Mouse (Mus musculus) forebrain, embryonic 16.5 days (tissue): Measurements from ENCODE around the gene Arid1b. TPM values are rescaled to one million over a fixed set of nuclear protein-coding genes. Genes with fewer than 3 reads are reported as not detected.

Experiments used
- ATAC-seq: fragments of 200-750 bp; cut with Nextera tagmentation; 2 replicates; pipeline ENCODE4 v1.8.0; 2017; ENCODE audit warnings: mild to moderate bottlenecking, moderate library complexity
- H3K27ac ChIP-seq: fragments of 300-500 bp; sonication (generic); 2 replicates; pipeline ENCODE4 v1.5.1; 2014; ENCODE audit warnings: low read length, control low read depth
- H3K27me3 ChIP-seq: fragments of 300-500 bp; sonication (generic); replicated peaks from 2 replicates; pipeline ENCODE4 v1.6.1; 2014; ENCODE audit warnings: low read length; ENCODE audit not compliant: control insufficient read depth, insufficient read depth
- H3K36me3 ChIP-seq: fragments of 300-500 bp; sonication (generic); 2 replicates; pipeline ENCODE4 v1.6.1; 2014; ENCODE audit not compliant: control insufficient read depth, insufficient read depth
- H3K4me1 ChIP-seq: fragments of 300-500 bp; sonication (generic); replicated peaks from 2 replicates; pipeline ENCODE4 v1.6.1; 2014; ENCODE audit warnings: low read length; ENCODE audit not compliant: control insufficient read depth, insufficient read depth
- H3K4me2 ChIP-seq: fragments of 300-500 bp; sonication (generic); 2 replicates; pipeline ENCODE4 v1.6.1; 2014; ENCODE audit warnings: mild to moderate bottlenecking, low read length, control low read depth
- H3K4me3 ChIP-seq: fragments of 300-500 bp; sonication (generic); replicated peaks from 2 replicates; pipeline ENCODE4 v1.5.1; 2014; ENCODE audit warnings: mild to moderate bottlenecking, low read length, control low read depth
- H3K9ac ChIP-seq: fragments of 300-500 bp; sonication (generic); replicated peaks from 2 replicates; pipeline ENCODE4 v1.6.1; 2014; ENCODE audit warnings: low read depth, low read length, control low read depth
- H3K9me3 ChIP-seq: fragments of 300-500 bp; sonication (generic); 2 replicates; pipeline ENCODE4 v1.6.1; 2016; ENCODE audit warnings: low read length; ENCODE audit not compliant: control insufficient read depth
- WGBS: fragments of 180-500 bp; shearing (Covaris S2); extraction: QIAGEN DNeasy Blood & Tissue Kit; methylation state at CpG from one replicate; pipeline ENCODE4 v1.1.7; 2014; 5-methylcytosine and 5-hydroxymethylcytosine counted together
- polyA plus RNA-seq: library from polyadenylated mRNA; unstranded; fragments of >200 nt; fragmentation: Nextera tagmentation; extraction: Ambion mirVana; gene quantifications from 2 replicates; pipeline ENCODE4 v1.2.1, GENCODE M21; 2015

Gene Arid1b
- polyA plus RNA-seq, 1 experiment from 2014 or later = 15.1 TPM

DNA sequence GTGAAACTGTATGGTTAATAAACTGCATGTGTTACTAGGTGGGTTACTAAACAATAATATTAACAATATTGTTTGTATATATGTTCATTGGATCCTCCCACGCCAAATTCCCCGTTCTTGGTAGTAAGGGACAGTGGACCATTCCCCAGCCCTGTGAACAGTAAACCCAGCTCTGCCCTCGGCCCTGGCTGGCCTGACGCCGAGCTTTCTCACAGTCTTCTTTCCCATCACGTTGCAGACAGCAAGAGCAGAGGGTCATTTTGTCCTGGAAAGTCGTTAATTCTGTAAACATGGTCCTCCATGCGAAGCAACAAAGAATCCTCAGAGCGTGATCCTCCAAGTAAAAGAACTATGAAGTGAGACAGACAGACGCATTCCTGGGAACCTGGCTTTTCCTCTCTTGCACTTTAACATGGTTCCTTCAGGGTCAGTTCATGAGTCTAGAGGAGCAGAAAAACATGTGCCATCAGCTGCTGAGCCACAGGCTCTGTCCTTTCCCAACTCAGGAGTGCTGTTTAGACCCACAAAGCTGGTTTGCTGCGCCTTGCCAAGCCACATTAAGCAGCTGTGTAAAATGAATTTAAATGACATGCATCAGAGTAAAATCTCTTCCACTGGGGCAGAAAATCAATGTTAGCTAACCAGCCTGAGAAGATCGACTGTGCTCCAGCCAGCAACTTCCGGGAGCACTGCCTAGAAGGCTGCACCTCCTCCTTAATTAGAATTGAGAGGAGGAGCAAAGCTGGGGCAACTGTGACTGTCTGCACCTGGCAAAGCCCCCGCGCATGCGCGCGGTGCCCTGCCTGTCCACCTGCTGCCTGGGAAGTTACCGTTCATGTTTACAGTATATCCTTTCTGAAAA lies 301.2 kb downstream of the Arid1b start:
- Histone ChIP-seq H3K4me1 (peaks cover 43% of the 10 kb centered on the region), H3K36me3 (peaks cover 4% of the 10 kb centered on the region; the same call in 1 of the 2 replicates), H3K9ac (0 out of 2 replicates have a peak overlapping the region, but pooled peaks have one; percentile 3), H3K4me3 (no peak overlapping the region), H3K4me2 (0 out of 2 replicates have a peak overlapping the region, but pooled peaks have one; percentile 20), H3K27ac (peak overlapping the region; percentile 84), H3K27me3 (no peaks in the 10 kb centered on the region), H3K9me3 (no peaks in the 10 kb centered on the region)
- 44% methylated on average over 19 of the region's 19 CpGs for WGBS
- ATAC-seq = peak; percentile 82

- ATAC-seq = peak; percentile 51
- WGBS = 54% methylated on average over 7 of the region's 7 CpGs
- Histone ChIP-seq H3K9me3 (no peaks in the 10 kb centered on the region), H3K4me3 (no peak overlapping the region), H3K36me3 (peaks cover 4% of the 10 kb centered on the region; the same call in 1 of the 2 replicates), H3K4me2 (0 out of 2 replicates have a peak overlapping the region, but pooled peaks have one; percentile 20), H3K4me1 (peaks cover 43% of the 10 kb centered on the region), H3K27me3 (no peaks in the 10 kb centered on the region), H3K27ac (peak overlapping the region; percentile 84), H3K9ac (no peak overlapping the region)
Observed at GRCm38 (mm10) chr17:5295948-5296262, 301.8 kb downstream of the Arid1b start.

- H3K4me3 ChIP-seq = no peak overlapping the region
- no peak for ATAC-seq
- no peaks in the 10 kb centered on the region for H3K27me3 ChIP-seq
- WGBS = 80% methylated on average over 4 of the region's 4 CpGs
- H3K9ac ChIP-seq = no peak overlapping the region
- no peak overlapping the region for H3K4me2 ChIP-seq
- H3K27ac ChIP-seq = no peak overlapping the region
- H3K36me3 ChIP-seq = no peaks in the 10 kb centered on the region
- H3K4me1 ChIP-seq = peaks cover 43% of the 10 kb centered on the region
- no peaks in the 10 kb centered on the region for H3K9me3 ChIP-seq
Observed at GRCm38 (mm10) chr17:5297491-5297890, 303.4 kb downstream of the Arid1b start.

DNA sequence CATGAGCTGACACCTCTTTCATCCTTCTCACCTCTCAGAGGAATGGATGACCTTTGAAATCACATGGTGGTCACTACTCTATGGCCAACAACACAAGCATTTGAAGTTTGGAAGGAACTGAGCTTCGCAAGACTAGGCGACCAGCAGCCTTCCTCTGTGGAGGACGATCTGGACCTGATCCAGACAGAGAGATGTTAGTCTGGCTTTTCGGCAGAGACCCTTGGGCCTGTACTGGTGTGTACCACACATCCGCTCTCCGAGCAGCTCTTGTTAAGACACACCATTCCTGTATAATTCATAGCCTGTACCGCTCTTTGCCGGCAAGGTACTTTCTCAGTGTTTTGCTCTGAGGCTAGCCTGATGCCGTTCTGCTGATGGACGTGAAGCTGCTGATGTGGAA lies 303.9 kb downstream of the Arid1b start:
- Histone ChIP-seq H3K27ac (no peak overlapping the region), H3K4me1 (peaks cover 43% of the 10 kb centered on the region)
- 78% methylated on average over 10 of the region's 10 CpGs for WGBS

GRCm38 (mm10) chr17:5298891-5299559 lies 304.9 kb downstream of the Arid1b start:
- peak; percentile 43; the same call in 1 of the 2 replicates for ATAC-seq
- H3K4me1 ChIP-seq = peaks cover 37% of the 10 kb centered on the region
- H3K9me3 ChIP-seq = no peaks in the 10 kb centered on the region
- H3K4me3 ChIP-seq = no peak overlapping the region
- H3K4me2 ChIP-seq = no peak overlapping the region
- no peaks in the 10 kb centered on the region; the same call in 1 of the 2 replicates for H3K36me3 ChIP-seq
- H3K27me3 ChIP-seq = no peaks in the 10 kb centered on the region
- no peak overlapping the region for H3K9ac ChIP-seq
- WGBS = 61% methylated on average over 5 of the region's 5 CpGs
- no peak overlapping the region for H3K27ac ChIP-seq

More for the DNA sequence above, 303.9 kb downstream of the Arid1b start:
- no peak overlapping the region for H3K4me2 ChIP-seq
- no peaks in the 10 kb centered on the region for H3K36me3 ChIP-seq
- no peaks in the 10 kb centered on the region for H3K27me3 ChIP-seq
- H3K9ac ChIP-seq = no peak overlapping the region
- H3K4me3 ChIP-seq = no peak overlapping the region
- no peaks in the 10 kb centered on the region for H3K9me3 ChIP-seq
- no peak for ATAC-seq

GRCm38 (mm10) chr17:5302971-5303746 lies 309.0 kb downstream of the Arid1b start:
- WGBS = 61% methylated on average over 11 of the region's 11 CpGs
- H3K27me3 ChIP-seq = no peaks in the 10 kb centered on the region

DNA sequence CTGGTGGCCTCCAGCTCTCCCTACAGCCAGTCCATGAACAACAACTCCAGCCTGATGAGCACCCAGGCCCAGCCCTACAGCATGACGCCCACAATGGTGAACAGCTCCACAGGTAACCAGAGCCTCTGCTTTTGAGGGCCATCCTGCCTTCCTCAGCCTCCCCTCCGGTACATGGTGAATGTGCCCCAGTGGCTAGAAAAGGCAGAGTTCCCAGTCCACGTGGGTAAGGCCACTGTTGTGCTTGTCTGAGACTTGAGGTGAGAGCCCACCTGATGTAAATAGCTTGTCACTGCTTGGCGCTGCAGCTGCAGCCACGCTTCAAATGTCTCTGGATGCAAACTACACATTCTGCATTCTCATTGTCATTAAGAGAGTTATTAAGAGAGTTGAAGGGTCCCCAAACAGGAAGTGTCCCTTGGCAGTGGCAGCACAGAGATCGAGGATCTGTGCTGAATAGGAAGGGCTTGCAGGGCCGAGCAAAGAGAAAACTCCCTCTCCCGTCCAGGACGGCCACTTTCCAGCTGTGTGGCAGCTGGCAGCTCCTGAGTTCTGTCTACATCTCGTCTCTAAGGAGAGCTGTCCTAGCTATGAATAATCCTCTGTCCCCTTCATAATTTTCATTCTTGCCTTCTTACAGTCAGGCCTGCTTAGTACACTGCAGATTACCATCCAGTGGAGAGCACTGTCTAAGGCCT lies 311.8 kb downstream of the Arid1b start:
- Histone ChIP-seq H3K4me2 (no peak overlapping the region), H3K36me3 (peaks cover 2% of the 10 kb centered on the region; the same call in 1 of the 2 replicates), H3K4me3 (no peak overlapping the region), H3K27ac (no peak overlapping the region), H3K9ac (no peak overlapping the region), H3K27me3 (no peaks in the 10 kb centered on the region), H3K9me3 (no peaks in the 10 kb centered on the region), H3K4me1 (peaks cover 24% of the 10 kb centered on the region)
- 79% methylated on average over 10 of the region's 10 CpGs for WGBS
- no peak for ATAC-seq

More at GRCm38 (mm10) chr17:5302971-5303746, 309.0 kb downstream of the Arid1b start:
- Histone ChIP-seq H3K27ac (no peak overlapping the region), H3K9ac (no peak overlapping the region), H3K9me3 (no peaks in the 10 kb centered on the region), H3K4me1 (peaks cover 12% of the 10 kb centered on the region), H3K4me3 (no peak overlapping the region), H3K36me3 (peaks cover 2% of the 10 kb centered on the region; the same call in 1 of the 2 replicates), H3K4me2 (no peak overlapping the region)
- no peak for ATAC-seq

DNA sequence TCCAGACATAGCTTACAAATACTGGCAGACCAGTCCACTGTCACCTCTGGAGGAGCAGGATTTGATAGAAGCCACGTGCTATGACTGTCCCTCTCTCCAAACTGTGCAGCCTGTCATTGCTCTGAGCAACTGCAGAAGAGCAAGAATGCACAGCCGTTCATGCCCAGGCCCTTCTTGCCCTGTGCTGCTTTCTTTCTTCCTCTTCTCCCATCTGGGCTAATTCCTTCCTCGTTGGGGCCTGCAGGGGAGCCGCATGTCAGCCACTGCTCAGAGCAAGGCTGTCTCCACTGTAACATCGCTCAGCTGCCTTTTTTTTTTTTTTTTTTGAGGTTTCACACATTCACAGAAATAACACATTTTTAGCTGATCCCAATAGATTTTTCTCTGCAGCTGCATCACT lies 315.8 kb downstream of the Arid1b start:
- Histone ChIP-seq H3K4me2 (no peak overlapping the region; the same call in 1 of the 2 replicates), H3K9me3 (no peaks in the 10 kb centered on the region), H3K27ac (peak overlapping the region; percentile 85), H3K9ac (no peak overlapping the region), H3K4me3 (no peak overlapping the region), H3K4me1 (peaks cover 38% of the 10 kb centered on the region), H3K27me3 (no peaks in the 10 kb centered on the region), H3K36me3 (peaks cover 2% of the 10 kb centered on the region; the same call in 1 of the 2 replicates)
- 3% methylated on average over 5 of the region's 5 CpGs for WGBS
- ATAC-seq = peak; percentile 80
